Mouse (Mus musculus) colon, adult 2 months (tissue): Measurements from ENCODE around the gene Ccdc86. TPM values are rescaled to one million over a fixed set of nuclear protein-coding genes. Genes with fewer than 3 reads are reported as not detected.

Experiments used
- polyA plus RNA-seq: library from polyadenylated mRNA; depleted of rRNA; stranded (reverse); fragments of >200 nt; gene quantifications from 2 replicates; pipeline ENCODE4 v1.2.3, GENCODE M21; 2012; rRNA removed

Ccdc86 gene
- 3.9 and 5.6 TPM in 2 replicates for polyA plus RNA-seq

DNA sequence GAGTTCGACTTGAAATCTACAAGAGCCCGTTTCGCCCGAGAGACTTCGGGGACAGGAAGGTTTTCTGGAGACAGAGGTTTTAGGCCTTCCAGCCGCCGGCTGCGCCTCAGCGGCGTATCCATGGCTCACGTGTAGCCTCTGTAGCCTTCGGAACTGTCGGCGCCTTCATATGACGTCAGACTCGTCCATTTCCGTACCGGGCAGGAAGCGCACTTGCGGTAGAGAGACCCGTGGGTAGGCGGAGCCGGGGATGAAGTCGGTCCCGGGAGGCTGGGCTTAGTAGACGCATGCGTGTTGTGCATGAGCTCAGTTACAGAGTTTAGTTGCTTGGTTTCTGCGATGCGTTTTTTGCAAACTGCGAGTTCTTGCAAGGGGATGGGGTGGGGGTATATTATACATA, at the start of gene Ccdc86:
Gene Ccdc86 (minus strand): TSS at position 155 of the 400 bp plus-strand sequence.

GRCm38 (mm10) chr19:10993150-10993549, 44.1 kb upstream of the Ccdc86 start, which contains the start of gene Ms4a15:
Ms4a15 (minus strand) TSS chr19:10993250.

DNA sequence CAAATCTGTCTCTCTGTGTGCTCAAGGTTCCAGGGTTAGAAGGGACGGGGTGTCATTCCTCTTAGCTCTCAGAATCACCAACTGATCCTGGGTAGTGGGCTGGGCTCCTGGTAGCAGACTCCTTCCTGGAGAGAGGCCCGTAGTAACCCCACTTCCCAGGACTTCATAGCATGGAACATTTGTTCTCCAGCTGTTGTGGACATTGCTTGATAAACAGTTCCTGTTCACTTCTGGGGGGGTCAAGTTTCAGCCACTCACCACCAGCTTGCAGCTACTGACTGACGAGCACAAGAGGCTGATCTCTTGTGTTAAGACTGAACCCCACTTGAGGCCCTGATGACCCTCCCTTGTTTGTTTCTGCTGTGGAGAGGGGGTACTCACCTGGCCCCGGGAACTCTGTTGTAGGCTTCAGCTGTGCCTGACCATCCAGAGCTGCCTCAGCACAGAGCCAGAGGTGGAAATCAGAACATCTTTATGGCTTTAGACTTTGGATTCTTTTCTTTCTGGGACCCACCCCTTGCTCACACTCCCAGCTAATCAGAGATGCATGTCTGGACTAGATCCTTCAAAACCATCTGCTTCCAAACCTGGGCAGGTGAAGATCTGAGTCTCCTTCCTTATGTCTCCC, 25.3 kb upstream of the Ccdc86 start, which contains the start of gene Ms4a10:
Gene Ms4a10 (minus strand): TSS at position 433 of the 628 bp plus-strand sequence.

GRCm38 (mm10) chr19:10937110-10937563, 11.9 kb downstream of the Ccdc86 start, which contains the start of gene Ptgdr2:
Ptgdr2 (plus strand) TSS chr19:10937160.

GRCm38 (mm10) chr19:10920532-10920931, 28.5 kb downstream of the Ccdc86 start, which contains the start of gene Zp1:
Zp1 (minus strand) TSS chr19:10920632.

DNA sequence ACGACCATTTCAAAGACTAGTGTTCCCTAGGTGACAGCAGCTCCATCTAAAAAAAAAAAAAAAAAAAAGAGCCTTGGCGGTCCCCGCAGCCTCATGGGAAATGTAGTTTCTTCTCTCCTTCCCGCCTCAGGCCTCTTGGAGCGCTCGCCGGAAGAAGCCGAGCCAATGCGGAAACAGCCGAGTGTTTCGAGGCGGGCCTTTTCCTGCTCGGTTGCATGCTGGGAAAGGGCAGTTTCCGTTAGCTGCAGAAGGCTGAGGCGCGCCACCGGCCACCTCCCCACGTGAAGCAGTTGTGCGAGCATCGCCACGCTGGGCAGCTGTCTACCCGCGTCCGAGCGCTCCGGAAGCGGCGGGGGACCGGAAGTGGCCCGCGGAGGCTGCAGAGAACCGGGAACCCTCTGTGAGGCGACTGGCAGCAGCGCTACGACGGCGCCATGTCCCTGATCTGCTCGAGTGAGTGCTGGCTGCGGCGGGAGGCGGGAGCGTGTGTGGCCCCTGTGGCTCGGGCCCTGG, 54.0 kb downstream of the Ccdc86 start, which contains the start of gene Prpf19:
Gene Prpf19 (plus strand): TSS at position 216 of the 513 bp plus-strand sequence.

Other genes with a start within 250 kb of the Ccdc86 start
- 0.84 and 1.2 TPM in 2 replicates for gene Cd5, start 210.3 kb downstream of the Ccdc86 start, polyA plus RNA-seq
- 1.4 TPM in 2 replicates for gene Cd6, start 119.2 kb downstream of the Ccdc86 start, polyA plus RNA-seq
- gene Slc15a3, start 109.5 kb downstream of the Ccdc86 start, polyA plus RNA-seq = 6.3 and 6.8 TPM in 2 replicates
- gene Tmem132a, start 79.3 kb downstream of the Ccdc86 start, polyA plus RNA-seq = 14.4 and 16.5 TPM in 2 replicates
- 76.2 and 84.3 TPM in 2 replicates for gene Tmem109, start 67.3 kb downstream of the Ccdc86 start, polyA plus RNA-seq
- gene Prpf19, start 54.0 kb downstream of the Ccdc86 start, polyA plus RNA-seq = 180 and 181 TPM in 2 replicates
- 0.64 and 0.81 TPM in 2 replicates for gene Zp1, start 28.6 kb downstream of the Ccdc86 start, polyA plus RNA-seq
- 0.24 and 0.59 TPM in 2 replicates for gene Ptgdr2, start 12.1 kb downstream of the Ccdc86 start, polyA plus RNA-seq
- gene Ms4a10, start 25.4 kb upstream of the Ccdc86 start, polyA plus RNA-seq = 2.8 and 3.0 TPM in 2 replicates
- gene Ms4a15, start 44.0 kb upstream of the Ccdc86 start, polyA plus RNA-seq = 0.06 and 0.16 TPM in 2 replicates
- 0.22 and 0.61 TPM in 2 replicates for gene Ms4a18, start 68.8 kb upstream of the Ccdc86 start, polyA plus RNA-seq
- gene Ms4a8a, start 131.8 kb upstream of the Ccdc86 start, polyA plus RNA-seq = 591 and 756 TPM in 2 replicates
- not detected in 2 replicates for gene 1700017D01Rik, start 181.6 kb upstream of the Ccdc86 start, polyA plus RNA-seq
- gene 1700025F22Rik, start 216.1 kb upstream of the Ccdc86 start, polyA plus RNA-seq = not detected in 2 replicates
- gene Ms4a13, start 247.5 kb upstream of the Ccdc86 start, polyA plus RNA-seq = not detected in 2 replicates